Mouse (Mus musculus) heart, postnatal 14 days (tissue): Measurements from ENCODE around the gene Isca2. TPM values are rescaled to one million over a fixed set of nuclear protein-coding genes. Genes with fewer than 3 reads are reported as not detected.
A peak's percentile ranks its signal among the peaks of the same experiment; 100 is the strongest.

Experiments used
- DNase-seq, 2 experiments: peaks; one replicate each; pipeline ENCODE4 v3.0.0; 2021 to 2022
- intact Hi-C: fragments of 180-260 bp; cut with DNase I; formaldehyde crosslinking; loops from one replicate; pipeline ENCODE4 v1.15.1; 2025
- total RNA-seq, 2 experiments: library from RNA; stranded (reverse); gene quantifications; 2 replicates each; pipeline ENCODE4 v1.2.3; 2021

Gene Isca2
- total RNA-seq, 2 experiments from 2014 or later = 71.2 to 73.3 TPM

DNA sequence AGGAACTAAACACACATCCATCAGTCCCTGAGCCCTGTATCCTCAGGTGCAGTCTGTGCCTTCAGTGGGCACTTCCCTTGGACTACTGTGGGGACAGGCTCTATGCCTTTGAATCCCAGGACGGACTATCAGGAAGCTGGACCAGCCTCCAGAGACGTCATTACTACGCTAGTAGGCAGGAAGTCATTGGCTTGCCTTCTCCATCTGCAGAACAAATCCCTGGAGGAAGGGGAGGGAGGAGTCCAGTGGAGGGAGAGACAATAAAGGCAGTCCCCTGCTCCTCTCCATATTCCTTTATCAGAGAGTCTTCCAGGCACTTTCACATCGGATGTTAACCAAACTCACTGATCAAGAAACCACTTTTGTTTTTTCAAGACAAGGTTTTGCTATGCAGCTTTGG lies 38.5 kb downstream of the Isca2 start:
- intact Hi-C loops = loop anchor here (5.0 kb wide), 1 partner anchor 66 kb away; the partner anchor contains the start of gene Ltbp2
- DNase-seq = no peak

DNA sequence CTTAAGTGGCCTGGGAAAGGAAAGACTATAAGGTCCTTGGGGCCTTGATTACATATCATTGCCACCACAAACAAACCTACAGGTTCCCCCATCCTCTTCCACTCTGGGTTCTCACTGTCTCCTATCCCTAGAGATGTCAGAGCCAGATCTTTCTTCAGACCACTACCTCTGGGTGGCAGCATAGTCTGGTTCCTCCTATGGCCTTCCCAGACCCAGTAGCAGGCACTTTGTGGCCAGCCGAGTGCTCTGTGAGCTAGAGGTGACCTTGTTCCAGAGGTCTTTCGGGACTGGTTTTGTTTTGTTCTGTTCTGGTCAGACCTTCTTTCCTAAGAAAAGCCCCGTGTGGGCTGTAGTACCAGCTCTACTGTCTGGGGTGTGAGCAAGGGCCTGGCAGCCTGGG lies 39.0 kb downstream of the Isca2 start:
- DNase-seq = no peak
- intact Hi-C loops = loop anchor here (5.0 kb wide), 1 partner anchor 65 kb away; the partner anchor contains the start of gene Ltbp2

DNA sequence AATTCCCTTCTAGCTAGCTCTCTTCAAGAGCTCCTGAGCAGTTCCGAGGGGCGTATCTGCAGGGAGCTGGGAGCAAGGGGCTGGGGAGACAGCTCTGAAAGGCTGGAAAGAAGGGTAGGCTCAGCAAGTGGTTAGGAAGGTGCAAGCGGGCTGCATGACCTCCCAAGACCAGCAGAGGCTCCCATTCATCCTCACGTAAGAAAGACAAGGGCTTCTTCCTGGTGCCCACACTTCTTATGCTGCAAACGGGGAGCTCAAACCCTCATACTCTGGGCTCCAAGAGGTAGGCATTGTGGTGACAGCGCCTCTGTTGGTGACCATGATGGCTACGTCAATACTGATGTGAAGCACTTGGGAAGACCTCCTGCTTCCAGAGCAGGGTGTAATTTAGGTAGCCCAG lies 40.7 kb downstream of the Isca2 start:
- intact Hi-C loops = loop anchor here (5.0 kb wide), 1 partner anchor 64 kb away; the partner anchor contains the start of gene Ltbp2
- no peak for DNase-seq

GRCm38 (mm10) chr12:84814663-84815325 lies 41.7 kb downstream of the Isca2 start:
- no peak for DNase-seq
- intact Hi-C loops = loop anchor here (5.0 kb wide), 1 partner anchor 63 kb away; the partner anchor contains the start of gene Ltbp2

GRCm38 (mm10) chr12:84818496-84818895 lies 45.4 kb downstream of the Isca2 start:
- no peak for DNase-seq
- intact Hi-C loops = no loop called here

- peak; percentile 37 to 42 for DNase-seq
Measured at GRCm38 (mm10) chr12:84819236-84820168, 46.5 kb downstream of the Isca2 start.

DNA sequence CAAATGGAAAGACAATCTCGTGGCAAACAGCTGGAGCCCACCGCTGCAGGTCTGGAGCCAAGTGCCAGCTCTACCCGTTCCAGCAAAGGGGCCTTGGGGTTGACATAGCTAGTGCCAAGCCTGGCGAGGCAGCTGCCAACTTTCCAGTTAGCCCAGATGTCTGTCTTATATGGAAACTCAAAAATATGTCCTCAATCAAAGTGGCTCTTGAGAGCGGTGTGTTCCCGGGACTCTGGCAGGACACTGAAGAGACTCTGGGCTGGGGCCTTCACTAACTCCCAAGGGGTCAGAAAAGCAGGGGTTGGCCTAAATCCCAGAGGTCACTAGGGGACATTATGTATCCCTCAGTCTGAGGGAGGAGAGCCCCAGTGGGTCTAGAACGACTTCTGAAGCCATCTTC lies 50.5 kb downstream of the Isca2 start:
- DNase-seq = peak in 1 of 2 experiments; percentile 21
- intact Hi-C loops = no loop called here

More at GRCm38 (mm10) chr12:84819236-84820168, 46.5 kb downstream of the Isca2 start:
- intact Hi-C loops = no loop called here

DNA sequence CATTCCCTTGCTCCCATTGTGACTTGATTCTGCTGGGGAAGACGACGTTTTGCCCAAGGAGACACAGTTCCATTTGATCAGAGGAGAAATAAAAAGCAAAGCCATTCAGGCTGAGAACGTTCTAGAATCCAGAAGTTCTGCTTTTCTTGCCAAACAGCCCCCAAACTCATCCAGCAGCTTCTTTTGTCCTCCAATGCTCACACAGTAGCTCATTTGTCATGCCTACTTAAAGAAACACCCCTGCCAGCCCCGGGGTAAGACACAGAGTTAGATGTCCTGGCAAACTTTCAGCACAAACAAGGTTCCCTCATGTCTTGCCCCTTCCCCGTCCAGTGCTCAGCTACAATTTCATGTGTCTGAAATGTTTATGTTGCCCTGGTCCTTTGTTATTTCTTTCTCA lies 51.2 kb downstream of the Isca2 start:
- intact Hi-C loops = no loop called here
- no peak for DNase-seq

Other genes with a start within 250 kb of the Isca2 start
- gene Vsx2, start 203.5 kb upstream of the Isca2 start, total RNA-seq = under 1 TPM in 1 of 2 experiments, not detected in 1; 0.07 TPM
- 1 to 10 TPM; 5.6 to 7.1 TPM for gene Abcd4, start 155.8 kb upstream of the Isca2 start, total RNA-seq
- gene Vrtn, start 132.2 kb upstream of the Isca2 start, total RNA-seq = not detected
- gene Syndig1l, start 74.4 kb upstream of the Isca2 start, total RNA-seq = not detected
- gene Npc2, start 99 bp upstream of the Isca2 start, total RNA-seq = 10 to 100 TPM; 30.8 to 32.7 TPM
- gene Ltbp2, start 103.3 kb downstream of the Isca2 start, total RNA-seq = 1 to 10 TPM; 1.2 to 2.3 TPM
- 10 to 100 TPM; 30.1 to 37.1 TPM for gene Fcf1, start 197.6 kb downstream of the Isca2 start, total RNA-seq
- 10 to 100 TPM; 33.6 to 38.9 TPM for gene Arel1, start 197.6 kb downstream of the Isca2 start, total RNA-seq
- 10 to 100 TPM; 31.3 to 32.5 TPM for gene Ylpm1, start 223.1 kb downstream of the Isca2 start, total RNA-seq